Mouse (Mus musculus): ENCODE data around the gene Bsg. TPM values are rescaled to one million over a fixed set of nuclear protein-coding genes. Genes with fewer than 3 reads are reported as not detected.

Gene Bsg
- polyA plus RNA-seq, 1 experiment = 631 TPM

- DNase-seq (ENCODE audit: low read depth) = peak; percentile 51
- peak; percentile 41; the same call in 1 of the 2 replicates for TF ChIP-seq CTCF (IDR thresholded peaks at IDR 0.05; ENCODE audit: borderline replicate concordance, extremely low read depth, insufficient read depth, insufficient read length)
- TF ChIP-seq POLR2A (IDR thresholded peaks at IDR 0.05; ENCODE audit: borderline replicate concordance, extremely low read depth, insufficient read depth, insufficient read length, poor library complexity, severe bottlenecking) = no peak
Observed at GRCm38 (mm10) chr10:79682916-79683582, 21.2 kb upstream of the Bsg start.

GRCm38 (mm10) chr10:79683726-79684640 is 20.3 kb upstream of the Bsg start:
- TF ChIP-seq CTCF (IDR thresholded peaks at IDR 0.05; ENCODE audit: borderline replicate concordance, extremely low read depth, insufficient read depth, insufficient read length) = no peak
- no peak for TF ChIP-seq POLR2A (IDR thresholded peaks at IDR 0.05; ENCODE audit: borderline replicate concordance, extremely low read depth, insufficient read depth, insufficient read length, poor library complexity, severe bottlenecking)
- DNase-seq (ENCODE audit: low read depth) = no peak

- TF ChIP-seq CTCF (IDR thresholded peaks at IDR 0.05; ENCODE audit: borderline replicate concordance, extremely low read depth, insufficient read depth, insufficient read length) (no peak), POLR2A (IDR thresholded peaks at IDR 0.05; ENCODE audit: borderline replicate concordance, extremely low read depth, insufficient read depth, insufficient read length, poor library complexity, severe bottlenecking) (no peak)
- DNase-seq (ENCODE audit: low read depth) = no peak
Observed at GRCm38 (mm10) chr10:79684770-79685600, 19.3 kb upstream of the Bsg start.

GRCm38 (mm10) chr10:79686219-79686618 is 18.1 kb upstream of the Bsg start:
- no peak for TF ChIP-seq POLR2A (IDR thresholded peaks at IDR 0.05; ENCODE audit: borderline replicate concordance, extremely low read depth, insufficient read depth, insufficient read length, poor library complexity, severe bottlenecking)
- TF ChIP-seq CTCF (IDR thresholded peaks at IDR 0.05; ENCODE audit: borderline replicate concordance, extremely low read depth, insufficient read depth, insufficient read length) = no peak
- no peak for DNase-seq (ENCODE audit: low read depth)

GRCm38 (mm10) chr10:79686691-79687090 is 17.6 kb upstream of the Bsg start:
- DNase-seq (ENCODE audit: low read depth) = no peak
- TF ChIP-seq CTCF (IDR thresholded peaks at IDR 0.05; ENCODE audit: borderline replicate concordance, extremely low read depth, insufficient read depth, insufficient read length) (no peak), POLR2A (IDR thresholded peaks at IDR 0.05; ENCODE audit: borderline replicate concordance, extremely low read depth, insufficient read depth, insufficient read length, poor library complexity, severe bottlenecking) (no peak)

- no peak for DNase-seq (ENCODE audit: low read depth)
- TF ChIP-seq CTCF (IDR thresholded peaks at IDR 0.05; ENCODE audit: borderline replicate concordance, extremely low read depth, insufficient read depth, insufficient read length) (no peak), POLR2A (IDR thresholded peaks at IDR 0.05; ENCODE audit: borderline replicate concordance, extremely low read depth, insufficient read depth, insufficient read length, poor library complexity, severe bottlenecking) (no peak)
Observed at GRCm38 (mm10) chr10:79687513-79687912, 16.8 kb upstream of the Bsg start.

- DNase-seq (ENCODE audit: low read depth) = no peak
- no peak for TF ChIP-seq CTCF (IDR thresholded peaks at IDR 0.05; ENCODE audit: borderline replicate concordance, extremely low read depth, insufficient read depth, insufficient read length)
- TF ChIP-seq POLR2A (IDR thresholded peaks at IDR 0.05; ENCODE audit: borderline replicate concordance, extremely low read depth, insufficient read depth, insufficient read length, poor library complexity, severe bottlenecking) = no peak
Observed at GRCm38 (mm10) chr10:79688720-79689119, 15.6 kb upstream of the Bsg start, which contains the start of gene Gzmm. TSS of gene Gzmm (plus strand) at chr10:79689020.

GRCm38 (mm10) chr10:79689178-79689577 is 15.1 kb upstream of the Bsg start:
- no peak for TF ChIP-seq CTCF (IDR thresholded peaks at IDR 0.05; ENCODE audit: borderline replicate concordance, extremely low read depth, insufficient read depth, insufficient read length)
- TF ChIP-seq POLR2A (IDR thresholded peaks at IDR 0.05; ENCODE audit: borderline replicate concordance, extremely low read depth, insufficient read depth, insufficient read length, poor library complexity, severe bottlenecking) = no peak
- DNase-seq (ENCODE audit: low read depth) = no peak

- no peak for DNase-seq (ENCODE audit: low read depth)
- TF ChIP-seq POLR2A (IDR thresholded peaks at IDR 0.05; ENCODE audit: borderline replicate concordance, extremely low read depth, insufficient read depth, insufficient read length, poor library complexity, severe bottlenecking) (no peak), CTCF (IDR thresholded peaks at IDR 0.05; ENCODE audit: borderline replicate concordance, extremely low read depth, insufficient read depth, insufficient read length) (no peak)
Observed at GRCm38 (mm10) chr10:79691986-79692548, 12.2 kb upstream of the Bsg start.

GRCm38 (mm10) chr10:79693580-79694378 is 10.5 kb upstream of the Bsg start:
- DNase-seq (ENCODE audit: low read depth) = no peak
- TF ChIP-seq POLR2A (IDR thresholded peaks at IDR 0.05; ENCODE audit: borderline replicate concordance, extremely low read depth, insufficient read depth, insufficient read length, poor library complexity, severe bottlenecking) (no peak), CTCF (IDR thresholded peaks at IDR 0.05; ENCODE audit: borderline replicate concordance, extremely low read depth, insufficient read depth, insufficient read length) (no peak)

Data from brain, embryonic 14.5 days (tissue).